Mouse (Mus musculus) kidney, embryonic 15.5 days (tissue): ENCODE measurements at regions not wholly inside any gene's neighbourhood (a gene's known extent, or its start where the extent isn't known, plus 50 kb on each side); places are given as distances from the start of the nearest gene placed in this dataset.
"Not testable (repeated sequence)": the region's sequence is repeated elsewhere in the genome, so short reads cannot be mapped to it uniquely, and the experiment has no call there.

Source experiments
- ATAC-seq: fragments of 200-750 bp; cut with Nextera tagmentation; replicated peaks from 2 replicates; pipeline ENCODE4 v1.8.0; 2017; ENCODE audit warnings: moderate TSS enrichment; ENCODE audit not compliant: low FRiP score
- H3K27ac ChIP-seq: fragments of 300-500 bp; sonication (generic); 2 replicates; pipeline ENCODE4 v1.5.1; 2015; ENCODE audit warnings: mild to moderate bottlenecking, inconsistent platforms
- H3K27me3 ChIP-seq: fragments of 300-500 bp; sonication (generic); 2 replicates; pipeline ENCODE4 v1.6.1; 2015; ENCODE audit warnings: inconsistent platforms
- H3K36me3 ChIP-seq: fragments of 300-500 bp; sonication (generic); 2 replicates; pipeline ENCODE4 v1.6.1; 2015; ENCODE audit warnings: inconsistent platforms
- H3K4me1 ChIP-seq: fragments of 300-500 bp; sonication (generic); 2 replicates; pipeline ENCODE4 v1.6.1; 2015; ENCODE audit warnings: inconsistent platforms
- H3K4me2 ChIP-seq: fragments of 300-500 bp; sonication (generic); 2 replicates; pipeline ENCODE4 v1.6.1; 2015; ENCODE audit warnings: moderate library complexity, mild to moderate bottlenecking, inconsistent platforms
- H3K4me3 ChIP-seq: fragments of 300-500 bp; sonication (generic); replicated peaks from 2 replicates; pipeline ENCODE4 v1.5.1; 2015; ENCODE audit warnings: mild to moderate bottlenecking, inconsistent platforms
- H3K9ac ChIP-seq: fragments of 300-500 bp; sonication (generic); 2 replicates; pipeline ENCODE4 v1.6.1; 2015; ENCODE audit warnings: mild to moderate bottlenecking, inconsistent platforms
- H3K9me3 ChIP-seq: fragments of 300-500 bp; sonication (generic); replicated peaks from 2 replicates; pipeline ENCODE4 v1.6.1; 2016; ENCODE audit warnings: inconsistent platforms
- WGBS: fragments of 180-500 bp; shearing (Covaris S2); methylation state at CpG from one replicate; pipeline ENCODE4 v1.1.7; 2015; ENCODE audit warnings: mixed read lengths; 5-methylcytosine and 5-hydroxymethylcytosine counted together

GRCm38 (mm10) chr1:14688041-14688440 lies 1405.1 kb downstream of the 4930444P10Rik start:
- H3K27me3 ChIP-seq, ATAC-seq, H3K9me3 ChIP-seq, H3K9ac ChIP-seq, H3K4me1 ChIP-seq, H3K36me3 ChIP-seq, H3K4me3 ChIP-seq, H3K4me2 ChIP-seq, H3K27ac ChIP-seq: not testable (repeated sequence)
- 93% methylated on average over 2 of the region's 2 CpGs for WGBS

GRCm38 (mm10) chr1:14686172-14686571 lies 1407.0 kb downstream of the 4930444P10Rik start:
- no peaks in the 10 kb centered on the region for H3K9me3 ChIP-seq
- H3K4me2 ChIP-seq: no peak overlapping the region
- H3K4me1 ChIP-seq: no peaks in the 10 kb centered on the region
- no peak for ATAC-seq
- no peak overlapping the region for H3K27ac ChIP-seq
- H3K4me3 ChIP-seq: no peak overlapping the region
- no peaks in the 10 kb centered on the region for H3K27me3 ChIP-seq
- no peaks in the 10 kb centered on the region for H3K36me3 ChIP-seq
- H3K9ac ChIP-seq: no peak overlapping the region
- WGBS: 36% methylated on average over 2 of the region's 2 CpGs

DNA sequence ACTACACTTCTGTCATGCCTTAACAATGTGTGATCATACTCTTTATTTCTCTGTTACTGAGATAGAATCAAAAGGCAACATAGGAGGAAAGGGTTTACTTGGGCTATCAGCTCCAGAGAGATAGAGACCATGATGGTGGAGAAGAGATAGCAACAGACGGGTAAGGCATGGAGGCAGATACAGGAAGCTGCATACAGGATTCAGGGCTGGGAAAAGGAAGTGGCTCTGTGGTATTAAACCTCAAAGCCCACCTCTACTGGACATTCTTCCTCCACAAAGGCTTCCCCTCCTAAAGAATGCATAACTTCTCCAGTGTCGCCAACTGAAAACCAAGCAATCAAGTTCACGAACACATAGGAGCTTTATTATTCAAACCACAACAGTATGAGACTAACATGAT lies 1412.7 kb downstream of the 4930444P10Rik start:
- Histone ChIP-seq H3K4me1 (no peaks in the 10 kb centered on the region), H3K4me3 (no peak overlapping the region), H3K27me3 (no peaks in the 10 kb centered on the region), H3K9ac (no peak overlapping the region), H3K36me3 (no peaks in the 10 kb centered on the region), H3K4me2 (no peak overlapping the region), H3K27ac (no peak overlapping the region), H3K9me3 (no peaks in the 10 kb centered on the region)
- 84% methylated on average over 3 of the region's 3 CpGs for whole genome bisulfite sequencing
- ATAC-seq: no peak

- H3K4me3 ChIP-seq: no peak overlapping the region
- H3K27ac ChIP-seq: no peak overlapping the region
- H3K9me3 ChIP-seq: no peaks in the 10 kb centered on the region
- H3K9ac ChIP-seq: no peak overlapping the region
- H3K4me2 ChIP-seq: no peak overlapping the region
- H3K36me3 ChIP-seq: no peaks in the 10 kb centered on the region
- no peaks in the 10 kb centered on the region for H3K27me3 ChIP-seq
- ATAC-seq: peak; percentile 82
- no peaks in the 10 kb centered on the region for H3K4me1 ChIP-seq
- WGBS: 25% methylated on average over 6 of the region's 6 CpGs
These were observed 1420.6 kb downstream of the 4930444P10Rik start for GRCm38 (mm10) chr1:14672393-14672999.

DNA sequence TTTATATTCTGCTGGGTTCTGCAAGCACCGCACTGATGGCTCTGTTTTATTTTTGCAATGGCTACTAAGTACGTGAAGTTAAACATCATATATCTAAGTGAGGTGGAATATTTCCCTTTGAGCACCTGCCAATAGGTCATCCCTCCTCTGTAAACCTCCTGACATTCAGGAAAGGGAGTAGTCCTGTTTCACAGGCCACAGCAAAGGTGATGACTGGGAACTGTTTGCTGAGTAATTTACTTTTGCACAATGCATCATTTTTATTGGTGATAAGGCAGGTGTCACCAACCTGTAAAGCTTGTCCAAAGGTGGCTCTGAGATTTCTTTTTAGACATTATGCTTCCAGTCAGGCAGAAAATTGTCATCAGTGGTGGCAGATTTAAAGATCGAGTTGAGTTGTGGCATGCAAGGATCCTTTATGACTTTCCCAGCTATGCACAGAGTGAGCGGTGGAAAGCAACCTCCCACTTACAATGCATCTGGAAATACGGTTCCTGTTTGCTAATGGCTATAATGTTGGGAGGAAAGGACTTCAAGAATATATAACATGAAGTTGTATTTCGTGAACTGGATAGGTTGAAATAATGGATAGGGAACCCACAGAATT lies 1430.3 kb downstream of the 4930444P10Rik start:
- no peak overlapping the region for H3K4me3 ChIP-seq
- ATAC-seq: peak; percentile 77
- no peak overlapping the region for H3K4me2 ChIP-seq
- no peak overlapping the region for H3K9ac ChIP-seq
- H3K9me3 ChIP-seq: no peaks in the 10 kb centered on the region
- no peaks in the 10 kb centered on the region for H3K27me3 ChIP-seq
- no peaks in the 10 kb centered on the region for H3K36me3 ChIP-seq
- no peak overlapping the region for H3K27ac ChIP-seq
- 25% methylated on average over 6 of the region's 6 CpGs for WGBS
- H3K4me1 ChIP-seq: peaks cover 9% of the 10 kb centered on the region; the same call in 1 of the 2 replicates

GRCm38 (mm10) chr1:14661854-14662253 lies 1431.3 kb downstream of the 4930444P10Rik start:
- Histone ChIP-seq H3K9ac (no peak overlapping the region), H3K9me3 (no peaks in the 10 kb centered on the region), H3K4me1 (peaks cover 9% of the 10 kb centered on the region; the same call in 1 of the 2 replicates), H3K27ac (no peak overlapping the region), H3K36me3 (no peaks in the 10 kb centered on the region), H3K4me3 (no peak overlapping the region), H3K27me3 (no peaks in the 10 kb centered on the region), H3K4me2 (no peak overlapping the region)
- WGBS: 24% methylated on average over 2 of the region's 2 CpGs
- no peak; the same call in 1 of the 2 replicates for ATAC-seq

DNA sequence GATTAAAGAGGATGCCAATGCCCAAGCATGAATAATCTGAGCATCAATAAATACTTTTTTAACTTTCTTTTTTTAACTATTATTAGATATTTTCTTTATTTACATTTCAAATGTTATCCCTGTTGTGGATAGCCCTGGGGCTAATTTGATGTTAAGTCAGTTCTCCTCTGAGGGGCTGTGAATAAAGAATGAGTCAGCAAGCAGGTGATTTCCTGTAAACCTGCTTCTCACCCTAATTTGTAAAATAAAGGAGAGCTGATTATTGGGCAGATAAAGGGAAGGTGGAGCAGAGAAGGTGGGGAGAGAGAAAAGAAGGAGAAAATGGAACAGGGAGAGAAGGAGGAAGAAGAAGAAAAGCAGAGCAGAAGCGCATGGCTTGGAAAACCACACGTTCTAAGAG lies 1442.8 kb downstream of the 4930444P10Rik start:
- no peaks in the 10 kb centered on the region for H3K4me1 ChIP-seq
- H3K9me3 ChIP-seq: no peaks in the 10 kb centered on the region
- no peak overlapping the region for H3K27ac ChIP-seq
- no peaks in the 10 kb centered on the region for H3K36me3 ChIP-seq
- no peaks in the 10 kb centered on the region for H3K27me3 ChIP-seq
- WGBS: 88% methylated on average over 2 of the region's 2 CpGs
- no peak overlapping the region for H3K4me2 ChIP-seq
- no peak overlapping the region for H3K9ac ChIP-seq
- no peak overlapping the region for H3K4me3 ChIP-seq
- no peak for ATAC-seq

GRCm38 (mm10) chr1:14635642-14636263 lies 1457.4 kb downstream of the 4930444P10Rik start:
- no peak overlapping the region for H3K9ac ChIP-seq
- ATAC-seq: peak; percentile 87
- no peaks in the 10 kb centered on the region for H3K9me3 ChIP-seq
- no peak overlapping the region for H3K4me2 ChIP-seq
- 0 out of 2 replicates have a peak overlapping the region, but pooled peaks have one; percentile 4 for H3K27ac ChIP-seq
- H3K36me3 ChIP-seq: no peaks in the 10 kb centered on the region
- H3K4me1 ChIP-seq: peaks cover 3% of the 10 kb centered on the region; the same call in 1 of the 2 replicates
- peaks cover 44% of the 10 kb centered on the region for H3K27me3 ChIP-seq
- WGBS: 18% methylated on average over 5 of the region's 5 CpGs
- H3K4me3 ChIP-seq: no peak overlapping the region

DNA sequence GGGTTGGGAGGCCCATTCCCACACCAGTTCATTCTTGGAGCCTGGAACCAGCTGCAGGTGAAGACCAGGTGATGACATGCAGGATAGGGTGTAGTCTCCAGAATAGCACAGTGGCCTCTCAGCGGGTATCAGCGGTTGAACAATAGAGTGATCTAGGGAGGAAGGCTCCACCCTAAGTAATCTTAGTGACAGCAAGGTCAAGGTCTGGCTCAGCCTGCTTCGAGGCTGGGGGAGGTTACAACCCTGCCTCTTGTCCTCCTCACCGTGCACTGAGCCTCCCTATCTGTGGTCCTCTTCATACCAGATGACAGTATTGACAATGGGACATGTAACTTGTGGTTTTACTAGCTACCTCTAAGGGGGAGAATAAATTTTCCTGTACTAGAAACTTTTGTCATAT lies 1461.1 kb downstream of the 4930444P10Rik start:
- Histone ChIP-seq H3K27me3 (peaks cover 24% of the 10 kb centered on the region), H3K27ac (no peak overlapping the region), H3K4me2 (no peak overlapping the region), H3K4me3 (no peak overlapping the region), H3K9ac (no peak overlapping the region), H3K4me1 (peaks cover 3% of the 10 kb centered on the region; the same call in 1 of the 2 replicates), H3K9me3 (no peaks in the 10 kb centered on the region), H3K36me3 (no peaks in the 10 kb centered on the region)
- ATAC-seq: no peak
- 18% methylated on average over 4 of the region's 4 CpGs for WGBS

DNA sequence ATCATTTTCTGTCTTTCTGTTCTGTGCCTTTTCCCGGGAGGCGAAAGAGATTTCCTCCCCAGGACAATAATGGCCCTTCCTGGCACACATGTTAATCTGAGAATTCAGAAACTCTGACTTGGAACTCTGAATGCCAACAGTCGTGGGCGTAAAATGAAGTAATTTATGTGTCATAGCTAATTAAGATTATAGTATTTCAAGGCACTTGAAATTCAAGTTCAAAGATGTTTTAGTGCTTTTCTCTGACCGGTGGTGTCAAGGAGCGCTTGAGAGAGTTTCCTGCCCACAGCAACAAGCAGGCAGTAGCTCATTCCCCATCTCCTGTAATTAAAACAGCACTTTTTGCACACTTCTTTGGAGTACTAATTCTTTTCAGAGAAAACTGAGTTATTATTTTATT lies 1465.9 kb downstream of the 4930444P10Rik start:
- Histone ChIP-seq H3K9ac (no peak overlapping the region), H3K4me3 (no peak overlapping the region), H3K27me3 (peaks cover 22% of the 10 kb centered on the region), H3K9me3 (no peaks in the 10 kb centered on the region), H3K4me1 (no peaks in the 10 kb centered on the region), H3K4me2 (no peak overlapping the region), H3K27ac (no peak overlapping the region; the same call in 1 of the 2 replicates), H3K36me3 (no peaks in the 10 kb centered on the region)
- ATAC-seq: 0 out of 2 replicates have a peak, but pooled peaks have one; percentile 18
- 17% methylated on average over 6 of the region's 6 CpGs for WGBS

DNA sequence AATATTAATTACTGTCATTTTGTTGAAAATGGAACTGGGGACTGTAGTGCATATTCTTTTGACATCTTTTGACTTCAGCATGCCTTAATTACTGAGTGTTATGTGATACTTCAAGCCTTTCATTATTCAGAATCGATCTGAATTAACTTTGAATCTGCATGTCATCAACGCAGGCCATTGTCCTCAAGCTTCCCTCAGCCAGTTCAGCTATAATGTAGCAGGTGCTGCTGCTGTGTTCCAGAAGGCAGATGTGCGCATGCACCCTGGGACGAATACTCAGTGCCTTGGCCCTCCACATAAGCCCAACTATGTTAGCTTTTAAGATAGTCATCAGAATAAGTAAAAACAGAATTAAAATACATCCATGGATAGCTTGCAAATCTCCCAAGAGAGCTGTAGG lies 1466.4 kb downstream of the 4930444P10Rik start:
- no peaks in the 10 kb centered on the region for H3K4me1 ChIP-seq
- H3K4me2 ChIP-seq: no peak overlapping the region
- H3K27ac ChIP-seq: peak overlapping the region; percentile 41; the same call in 1 of the 2 replicates
- no peak overlapping the region for H3K4me3 ChIP-seq
- no peak overlapping the region for H3K9ac ChIP-seq
- ATAC-seq: no peak
- WGBS: 66% methylated on average over 4 of the region's 4 CpGs
- H3K27me3 ChIP-seq: peaks cover 19% of the 10 kb centered on the region
- no peaks in the 10 kb centered on the region for H3K36me3 ChIP-seq
- H3K9me3 ChIP-seq: no peaks in the 10 kb centered on the region

DNA sequence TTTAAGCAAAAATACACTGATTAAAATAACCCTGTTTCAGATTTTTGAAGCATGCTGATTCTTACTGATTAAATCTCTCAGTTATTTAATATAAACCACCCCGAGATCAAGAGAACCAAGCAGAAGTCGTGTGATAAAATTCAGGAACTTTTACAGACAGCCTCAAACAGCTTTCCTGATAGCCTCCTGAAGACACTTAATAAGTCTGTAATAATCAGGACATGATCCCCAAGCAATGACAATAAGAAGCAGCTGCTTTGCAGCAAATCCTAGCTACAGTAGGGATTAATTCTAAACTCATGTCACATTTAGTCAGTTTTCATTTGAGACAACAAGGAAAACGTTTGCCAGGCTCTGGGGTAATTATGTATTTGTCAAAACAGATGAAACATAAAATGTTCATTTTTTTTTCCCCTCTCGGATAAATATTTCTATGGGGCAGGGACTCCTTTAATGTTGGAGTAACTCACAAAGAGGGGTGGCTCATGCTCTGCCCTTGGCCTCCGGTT lies 1472.1 kb downstream of the 4930444P10Rik start:
- WGBS: 65% methylated on average over 5 of the region's 5 CpGs

More for the DNA sequence above, 1472.1 kb downstream of the 4930444P10Rik start:
- Histone ChIP-seq H3K27me3 (0 out of 2 replicates have a peak, but pooled peaks cover 3% of the 10 kb centered on the region), H3K27ac (no peak overlapping the region), H3K4me3 (no peak overlapping the region), H3K4me1 (no peaks in the 10 kb centered on the region), H3K36me3 (no peaks in the 10 kb centered on the region), H3K4me2 (no peak overlapping the region), H3K9me3 (no peaks in the 10 kb centered on the region), H3K9ac (no peak overlapping the region)
- ATAC-seq: no peak
